Comparison of ENCODE assay signal across 8 mouse cellular contexts in the genomic region with DNA sequence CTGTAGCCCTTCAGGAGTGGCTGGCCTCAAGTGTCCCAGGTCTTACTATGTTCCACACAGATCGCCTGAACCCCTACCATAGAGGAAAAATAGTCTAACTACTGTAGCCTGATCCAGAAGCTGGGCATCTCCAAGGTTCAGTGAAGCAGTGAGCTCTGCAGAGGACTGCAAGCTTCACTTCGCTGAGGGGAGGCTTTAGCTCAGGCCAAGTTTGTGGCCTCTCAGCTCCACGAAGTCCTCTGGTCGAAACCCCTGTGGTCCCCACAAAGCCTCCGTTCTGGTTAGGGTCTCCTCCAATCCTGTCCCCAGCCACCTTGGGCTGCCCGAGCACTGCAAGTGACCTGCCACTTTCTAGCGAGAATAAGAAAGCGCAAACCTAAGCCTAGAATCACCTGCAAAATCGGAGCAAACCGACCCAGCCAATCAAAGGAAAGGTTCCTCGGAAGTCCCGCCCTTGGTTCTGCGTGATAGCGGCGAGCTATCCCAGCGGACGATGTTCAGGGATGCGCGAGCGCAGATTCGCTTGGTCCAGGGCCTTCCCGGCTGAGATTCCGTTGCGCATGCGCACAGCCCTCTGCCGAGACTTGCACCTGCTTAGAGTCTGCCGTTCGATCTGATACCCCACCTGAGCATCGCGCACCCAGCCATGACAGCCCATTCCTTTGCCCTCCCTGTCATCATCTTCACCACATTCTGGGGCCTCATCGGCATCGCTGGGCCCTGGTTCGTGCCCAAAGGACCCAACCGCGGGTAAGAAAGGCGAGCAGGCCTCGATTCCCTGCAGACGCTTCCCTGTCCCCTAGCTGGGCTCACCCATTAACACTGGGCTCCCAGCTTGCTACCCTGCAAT. TPM values are rescaled to one million over a fixed set of nuclear protein-coding genes. Genes with fewer than 3 reads are reported as not detected.
DNase-seq lines count a peak whose midpoint lies in the region; ATAC-seq and TF ChIP-seq lines count a peak whose summit lies in the region.

A gene (plus strand): TSS at position 511 of the 850 bp plus-strand sequence.

- TF ChIP-seq CTCF in intestine, postnatal 0 days (IDR thresholded peaks at IDR 0.05; ENCODE audit: low read depth), result no peak

- peak within 1 kb of the TSS; percentile 63 for H3K4me3 ChIP-seq in embryonic facial prominence, embryonic 10.5 days
- peak within 1 kb of the TSS; percentile 29 for H3K4me3 ChIP-seq in intestine, postnatal 0 days (ENCODE audit: low read depth, low read length)

- no peak within 1 kb of the TSS for H3K9ac ChIP-seq in intestine, postnatal 0 days (ENCODE audit: low read depth, low read length)

- peaks cover 51% of the 10 kb centered on the region for H3K4me1 ChIP-seq in embryonic facial prominence, embryonic 10.5 days
- H3K4me1 ChIP-seq in intestine, postnatal 0 days (replicated peaks; ENCODE audit: control insufficient read depth, insufficient read depth, low read length), result peaks cover 9% of the 10 kb centered on the region

- H3K4me2 ChIP-seq in intestine, postnatal 0 days (replicated peaks; ENCODE audit: low read depth), result peak within 1 kb of the TSS; percentile 61

- 4% methylated on average over 38 of the region's 38 CpGs for WGBS in embryonic facial prominence, embryonic 10.5 days
- 6% methylated on average over 38 of the region's 38 CpGs for WGBS in intestine, postnatal 0 days

- peaks cover 11% of the 10 kb centered on the region for H3K36me3 ChIP-seq in embryonic facial prominence, embryonic 10.5 days (replicated peaks)
- H3K36me3 ChIP-seq in intestine, postnatal 0 days (ENCODE audit: control insufficient read depth, insufficient read depth), result peaks cover 7% of the 10 kb centered on the region; the same call in 1 of the 2 replicates

- no peaks in the 10 kb centered on the region for H3K9me3 ChIP-seq in embryonic facial prominence, embryonic 10.5 days
- H3K9me3 ChIP-seq in intestine, postnatal 0 days (ENCODE audit: control insufficient read depth), result no peaks in the 10 kb centered on the region

- peak; percentile 90 for DNase-seq in adrenal gland, postnatal 25 days
- DNase-seq in embryonic facial prominence, embryonic 10.5 days (ENCODE audit: low spot score), result peak; percentile 91
- DNase-seq in heart, adult 11 months, result peak; percentile 98
- DNase-seq in left cerebral cortex, postnatal 10 days (ENCODE audit: extremely low spot score in 1 of 2, low spot score in 2 of 2), result peak; percentile 88 to 94
- peak; percentile 94 for DNase-seq in mesoderm, embryonic 11.5 days (ENCODE audit: low read depth, low spot score)
- peak; percentile 93 for DNase-seq in right cerebral cortex, postnatal 4 days
- DNase-seq in natural killer cell, adult 2 months (ENCODE audit: low spot score in 2 of 2), result no peak

- 0 out of 2 replicates have a peak, but pooled peaks cover 6% of the 10 kb centered on the region for H3K27me3 ChIP-seq in embryonic facial prominence, embryonic 10.5 days (replicated peaks; ENCODE audit: low read depth, poor library complexity, severe bottlenecking)
- no peaks in the 10 kb centered on the region for H3K27me3 ChIP-seq in intestine, postnatal 0 days (replicated peaks; ENCODE audit: control insufficient read depth, insufficient read depth, low read length)

- intact Hi-C loops in left cerebral cortex, postnatal 10 days (cut with DNase I), result loop anchor here (10.0 kb wide), 1 partner anchor 363 kb away; no protein-coding TSS in a partner anchor

- peak within 1 kb of the TSS; percentile 84 for H3K27ac ChIP-seq in embryonic facial prominence, embryonic 10.5 days (replicated peaks)
- no peak within 1 kb of the TSS for H3K27ac ChIP-seq in intestine, postnatal 0 days (ENCODE audit: low read depth, low read length)

- ATAC-seq in intestine, postnatal 0 days, result peak; percentile 76

RNA-seq across cellular contexts. Expression of the gene that starts here (rescaled TPM):
- total RNA-seq in adrenal gland, postnatal 25 days (2021), result 51.6 and 58.2 TPM in 2 replicates
- 22.7 and 24.1 TPM in 2 replicates for polyA plus RNA-seq in embryonic facial prominence, embryonic 10.5 days (2016; fragmentation: Nextera tagmentation; extraction: Ambion mirVana)
- 23.7 and 23.8 TPM in 2 replicates for polyA plus RNA-seq in intestine, postnatal 0 days (2015; fragmentation: Nextera tagmentation; extraction: Ambion mirVana)
- total RNA-seq in left cerebral cortex, postnatal 10 days (2021), result 100 to 1,000 TPM; 485 to 501 TPM

Comparison
In these comparisons a context has a peak if more than half of its experiments do, and no peak if none do; other contexts are left out.
1. DNase-seq: peak in adrenal gland, postnatal 25 days (single experiment), embryonic facial prominence, embryonic 10.5 days (single experiment), heart, adult 11 months (single experiment), left cerebral cortex, postnatal 10 days (2 of 2), mesoderm, embryonic 11.5 days (single experiment) and right cerebral cortex, postnatal 4 days (single experiment); none in natural killer cell, adult 2 months (0 of 2).